Mouse (Mus musculus): ENCODE results near the gene Tgfa.

DNA sequence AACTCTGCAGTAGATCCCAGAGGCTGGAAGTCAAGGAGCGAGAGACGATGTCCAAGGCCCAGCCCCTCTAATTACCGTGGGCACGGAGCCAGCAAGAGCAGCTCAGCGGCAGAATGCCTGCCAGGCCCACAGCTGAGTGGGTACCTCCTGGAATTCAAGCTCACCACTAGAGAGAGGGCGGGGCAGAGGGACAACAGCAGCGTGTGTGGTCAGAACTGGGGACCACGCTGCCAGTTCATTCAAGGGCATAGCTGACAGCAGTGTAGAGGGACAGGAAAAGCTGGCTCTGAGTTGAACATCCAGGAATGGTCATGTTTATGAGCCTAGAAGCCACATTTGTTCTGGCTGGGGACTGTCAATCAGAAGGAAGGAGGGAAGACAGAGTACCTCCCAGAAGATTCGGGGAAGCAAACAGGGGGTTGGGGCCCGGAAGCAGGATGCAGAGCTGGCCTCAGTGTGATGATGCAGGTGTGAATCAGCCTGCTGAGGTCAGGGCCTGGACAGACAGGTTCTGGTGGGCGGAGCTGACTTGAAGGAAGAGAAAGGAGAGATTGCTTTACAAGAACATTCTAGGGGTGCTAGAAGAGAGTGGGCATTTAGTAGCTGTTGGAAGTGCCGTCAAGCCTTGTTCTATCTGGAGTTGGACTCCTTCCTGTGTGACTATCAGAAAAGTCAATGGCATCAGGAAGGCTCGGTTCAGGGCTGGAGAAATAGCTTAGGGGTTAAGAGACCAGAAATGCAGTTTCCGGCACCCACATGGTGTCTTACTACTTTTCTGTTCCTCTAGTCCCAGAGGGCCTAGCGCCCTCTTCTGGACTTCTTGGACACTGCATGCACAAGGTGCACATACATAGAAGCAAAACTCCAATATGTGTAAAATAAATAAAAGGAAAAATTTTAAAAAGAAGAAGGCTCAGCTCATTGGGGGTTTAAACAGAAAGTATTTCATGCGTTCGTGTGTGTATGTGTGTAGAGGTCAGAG is 37.5 kb upstream of the Tgfa start:
- TF ChIP-seq POLR2A (IDR thresholded peaks at IDR 0.05; ENCODE audit: borderline replicate concordance, insufficient read depth, low read length) (no peak), CTCF (IDR thresholded peaks at IDR 0.05; ENCODE audit: borderline replicate concordance, insufficient read depth, low read depth, low read length) (no peak)

Measured in cerebellum, adult 2 months (tissue).